Mouse (Mus musculus) C2C12 (cell line): ENCODE measurements around the gene Slc17a2. TPM values are rescaled to one million over a fixed set of nuclear protein-coding genes. Genes with fewer than 3 reads are reported as not detected.

ENCODE experiments used
- H3K27me3 ChIP-seq: one replicate; pipeline ENCODE4 v1.6.1; 2011; ENCODE audit not compliant: control insufficient read depth, insufficient read depth, insufficient read length
- H3K36me3 ChIP-seq: one replicate; pipeline ENCODE4 v1.6.1; 2011; ENCODE audit not compliant: control insufficient read depth, insufficient read depth
- H3K4me3 ChIP-seq: one replicate; pipeline ENCODE4 v1.5.1; 2011; ENCODE audit warnings: mild to moderate bottlenecking, control low read depth; ENCODE audit not compliant: poor library complexity, insufficient read depth, severe bottlenecking
- H3K79me2 ChIP-seq: one replicate; pipeline ENCODE4 v1.6.1; 2011; ENCODE audit not compliant: control insufficient read depth, insufficient read depth
- H3K79me3 ChIP-seq: one replicate; pipeline ENCODE4 v1.6.1; 2011; ENCODE audit warnings: low read depth, control low read depth
- H3ac ChIP-seq: one replicate; pipeline ENCODE3; 2011; ENCODE audit warnings: low read depth; ENCODE audit not compliant: control insufficient read depth, insufficient read length
- CEBPB ChIP-seq: IDR thresholded peaks from one replicate; pipeline ENCODE4 v1.6.1; 2011; ENCODE audit warnings: low read depth, mild to moderate bottlenecking, control low read depth, moderate library complexity
- CTCF ChIP-seq: IDR thresholded peaks from one replicate; pipeline ENCODE4 v1.5.1; 2011; ENCODE audit not compliant: control insufficient read depth, insufficient read depth, insufficient read length
- FOSL1 ChIP-seq: IDR thresholded peaks from one replicate; pipeline ENCODE4 v1.8.0; 2011; ENCODE audit warnings: mild to moderate bottlenecking, low read length; ENCODE audit not compliant: poor library complexity, insufficient read depth, severe bottlenecking
- MAX ChIP-seq: IDR thresholded peaks from one replicate; pipeline ENCODE4 v1.6.1; 2011; ENCODE audit warnings: mild to moderate bottlenecking, control low read depth
- MYOD1 ChIP-seq: IDR thresholded peaks from one replicate; pipeline ENCODE4 v1.6.1; 2011; ENCODE audit warnings: low read depth; ENCODE audit not compliant: control insufficient read depth, insufficient read length
- MYOG ChIP-seq: IDR thresholded peaks from one replicate; pipeline ENCODE4 v1.6.1; 2011; ENCODE audit not compliant: control insufficient read depth, insufficient read length; ENCODE audit errors: extremely low read depth
- USF1 ChIP-seq: IDR thresholded peaks from one replicate; pipeline ENCODE4 v1.6.1; 2011; ENCODE audit warnings: low read depth, mild to moderate bottlenecking, control low read depth, moderate library complexity
- polyA plus RNA-seq: library from polyadenylated mRNA; unstranded; fragments of >200 nt; fragmentation: generic; extraction: Trizol; gene quantifications from one replicate; pipeline ENCODE4 v1.2.1, GENCODE M21; 2012; ENCODE audit warnings: missing spikeins

Gene Slc17a2
- polyA plus RNA-seq, 1 experiment, result not detected

DNA sequence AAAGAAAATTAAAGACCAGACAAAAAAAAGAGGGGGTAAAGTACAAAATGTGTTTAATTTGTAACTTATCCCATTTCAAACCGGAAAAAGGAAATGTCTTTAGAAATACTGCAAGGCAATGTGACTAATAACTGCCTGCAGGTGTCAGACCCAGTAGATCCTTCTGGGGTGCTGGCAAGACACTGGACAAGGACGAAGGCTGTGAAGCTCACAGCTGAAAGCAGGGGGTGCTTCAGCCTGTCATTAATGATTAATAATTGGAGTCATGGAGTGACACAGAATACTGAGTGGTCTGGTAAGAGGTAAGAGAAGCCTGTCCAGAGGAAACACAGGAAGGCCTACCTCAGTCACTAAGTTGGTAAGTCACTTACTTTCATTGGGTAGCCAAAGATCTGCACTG, 32.5 kb downstream of the Slc17a2 start, which contains the start of gene Slc17a3:
Slc17a3 (plus strand) TSS at position 127 of the 400 bp plus-strand sequence.
- no peak within 1 kb of the TSS for H3ac ChIP-seq
- no peaks in the 10 kb centered on the region for H3K79me3 ChIP-seq
- TF ChIP-seq CTCF (no peak), MAX (no peak), CEBPB (no peak), MYOD1 (no peak), FOSL1 (no peak), USF1 (no peak), MYOG (no peak)
- H3K27me3 ChIP-seq, result peaks cover 11% of the 10 kb centered on the region
- H3K4me3 ChIP-seq, result no peak within 1 kb of the TSS
- no peaks in the 10 kb centered on the region for H3K79me2 ChIP-seq
- no peaks in the 10 kb centered on the region for H3K36me3 ChIP-seq

DNA sequence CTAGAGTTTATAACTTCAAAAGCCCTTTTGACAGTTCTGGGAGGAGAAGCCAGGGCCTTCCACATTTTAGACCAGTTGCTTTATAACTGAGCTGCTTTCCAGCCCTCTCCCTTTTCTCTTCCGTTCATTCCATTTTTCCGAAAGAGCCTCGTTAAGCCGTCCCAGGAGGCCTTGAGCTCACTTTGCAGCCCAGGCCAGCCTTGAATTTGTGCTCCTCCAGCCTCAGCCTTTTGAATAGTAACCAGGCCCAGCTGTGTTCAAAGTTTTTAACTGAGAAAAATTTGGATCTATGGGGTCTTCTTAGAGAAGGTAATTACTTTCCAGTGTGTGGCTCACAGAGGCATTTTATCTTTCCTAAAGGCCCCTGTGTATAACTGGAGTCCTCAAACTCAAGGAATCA, 39.1 kb downstream of the Slc17a2 start:
- Histone ChIP-seq H3K27me3 (peaks cover 6% of the 10 kb centered on the region), H3ac (no peak overlapping the region), H3K4me3 (no peak overlapping the region), H3K36me3 (no peaks in the 10 kb centered on the region), H3K79me2 (no peaks in the 10 kb centered on the region), H3K79me3 (no peaks in the 10 kb centered on the region)
- no peak for TF ChIP-seq MYOD1

DNA sequence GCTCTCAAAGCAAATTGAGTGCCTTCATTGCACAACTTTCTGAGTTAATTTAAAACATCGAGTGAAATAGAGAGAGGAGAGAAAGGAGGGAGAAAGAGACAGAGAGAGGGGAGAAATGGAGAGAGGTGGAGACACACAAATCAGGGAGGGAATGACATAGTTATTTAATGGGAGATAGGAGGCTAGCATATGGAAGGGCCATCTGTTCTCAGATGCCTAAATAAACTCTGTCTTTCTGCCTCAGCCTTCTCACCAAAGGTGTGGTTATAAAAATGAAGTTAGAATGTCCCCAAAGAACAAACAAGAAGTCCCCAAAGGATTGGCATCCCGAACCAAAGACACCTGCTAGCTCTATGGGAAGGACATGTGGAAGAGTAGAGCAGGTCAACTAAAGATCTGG, 42.5 kb downstream of the Slc17a2 start:
- no peaks in the 10 kb centered on the region for H3K79me3 ChIP-seq
- TF ChIP-seq MYOD1, result no peak
- TF ChIP-seq USF1, result no peak
- no peak for TF ChIP-seq FOSL1
- TF ChIP-seq MYOG, result no peak
- TF ChIP-seq CTCF, result no peak
- TF ChIP-seq MAX, result no peak
- no peak overlapping the region for H3ac ChIP-seq
- no peak overlapping the region for H3K4me3 ChIP-seq
- no peaks in the 10 kb centered on the region for H3K79me2 ChIP-seq
- no peaks in the 10 kb centered on the region for H3K27me3 ChIP-seq
- no peaks in the 10 kb centered on the region for H3K36me3 ChIP-seq

DNA sequence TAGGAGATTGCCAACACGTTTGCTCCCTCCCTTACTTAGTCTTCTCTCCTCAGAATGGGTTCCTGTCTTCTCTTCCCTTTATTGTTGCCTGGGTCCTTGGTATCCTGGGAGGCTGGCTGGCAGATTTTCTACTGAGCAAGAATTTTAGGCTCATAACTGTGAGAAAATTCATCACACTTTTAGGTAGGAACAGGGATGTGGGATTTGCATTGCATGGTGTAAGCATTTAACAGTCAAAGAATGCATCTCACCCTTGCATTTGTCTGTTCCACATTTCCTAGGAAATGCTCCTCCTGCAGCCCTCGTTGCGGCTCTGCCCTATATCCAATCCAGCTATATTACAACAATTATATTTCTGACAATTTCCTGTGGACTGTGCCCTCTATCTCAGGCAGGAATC, 49.6 kb downstream of the Slc17a2 start:
- TF ChIP-seq CEBPB (no peak), CTCF (no peak), USF1 (no peak), FOSL1 (no peak)
- Histone ChIP-seq H3K27me3 (peaks cover 4% of the 10 kb centered on the region), H3K36me3 (no peaks in the 10 kb centered on the region), H3K79me2 (no peaks in the 10 kb centered on the region), H3K4me3 (no peak overlapping the region), H3K79me3 (no peaks in the 10 kb centered on the region), H3ac (no peak overlapping the region)

DNA sequence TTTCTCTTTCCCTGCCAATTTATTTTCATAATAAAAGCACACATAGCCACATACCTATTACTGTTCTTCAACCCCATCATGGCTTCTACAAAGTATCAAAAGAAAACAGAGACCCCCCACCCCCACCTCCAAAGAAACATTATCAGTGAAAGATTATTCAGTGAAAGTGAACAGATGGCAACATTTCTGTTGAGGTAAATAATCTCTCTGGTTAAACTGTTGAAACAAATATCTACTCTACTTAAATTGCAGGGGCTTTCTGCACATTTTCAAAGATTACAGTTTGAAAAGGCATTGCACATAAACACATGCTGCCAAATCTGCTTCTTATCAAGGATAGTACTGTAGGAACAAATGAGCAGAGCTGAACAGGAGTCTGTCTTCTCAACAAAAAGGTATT, 55.0 kb downstream of the Slc17a2 start:
- no peak overlapping the region for H3ac ChIP-seq
- H3K79me3 ChIP-seq, result no peaks in the 10 kb centered on the region
- H3K79me2 ChIP-seq, result no peaks in the 10 kb centered on the region
- H3K4me3 ChIP-seq, result no peak overlapping the region
- no peak for TF ChIP-seq CTCF
- no peaks in the 10 kb centered on the region for H3K36me3 ChIP-seq
- H3K27me3 ChIP-seq, result peaks cover 5% of the 10 kb centered on the region

DNA sequence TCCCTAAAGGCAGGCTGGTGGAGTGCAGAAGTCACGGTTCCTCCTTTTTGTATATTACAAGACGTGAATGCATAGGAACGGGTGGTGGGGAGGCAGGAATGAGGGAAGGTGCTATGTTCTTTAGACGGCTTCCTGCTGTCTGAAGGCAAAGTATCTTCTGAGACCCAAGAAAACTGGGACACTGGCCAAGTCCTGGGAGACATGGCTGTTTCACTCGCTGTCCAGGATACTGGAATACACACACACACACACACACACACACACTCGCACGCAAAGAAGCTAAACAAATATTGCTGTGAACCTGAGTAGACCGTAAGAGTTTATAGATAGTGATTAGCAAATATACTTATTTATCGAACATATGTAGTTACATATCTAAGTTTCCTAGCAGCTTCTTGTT, 57.9 kb downstream of the Slc17a2 start:
- no peaks in the 10 kb centered on the region for H3K79me3 ChIP-seq
- H3K27me3 ChIP-seq, result peaks cover 9% of the 10 kb centered on the region
- H3ac ChIP-seq, result no peak overlapping the region
- H3K36me3 ChIP-seq, result no peaks in the 10 kb centered on the region
- TF ChIP-seq CEBPB (no peak), MYOG (no peak)
- no peak overlapping the region for H3K4me3 ChIP-seq
- no peaks in the 10 kb centered on the region for H3K79me2 ChIP-seq

DNA sequence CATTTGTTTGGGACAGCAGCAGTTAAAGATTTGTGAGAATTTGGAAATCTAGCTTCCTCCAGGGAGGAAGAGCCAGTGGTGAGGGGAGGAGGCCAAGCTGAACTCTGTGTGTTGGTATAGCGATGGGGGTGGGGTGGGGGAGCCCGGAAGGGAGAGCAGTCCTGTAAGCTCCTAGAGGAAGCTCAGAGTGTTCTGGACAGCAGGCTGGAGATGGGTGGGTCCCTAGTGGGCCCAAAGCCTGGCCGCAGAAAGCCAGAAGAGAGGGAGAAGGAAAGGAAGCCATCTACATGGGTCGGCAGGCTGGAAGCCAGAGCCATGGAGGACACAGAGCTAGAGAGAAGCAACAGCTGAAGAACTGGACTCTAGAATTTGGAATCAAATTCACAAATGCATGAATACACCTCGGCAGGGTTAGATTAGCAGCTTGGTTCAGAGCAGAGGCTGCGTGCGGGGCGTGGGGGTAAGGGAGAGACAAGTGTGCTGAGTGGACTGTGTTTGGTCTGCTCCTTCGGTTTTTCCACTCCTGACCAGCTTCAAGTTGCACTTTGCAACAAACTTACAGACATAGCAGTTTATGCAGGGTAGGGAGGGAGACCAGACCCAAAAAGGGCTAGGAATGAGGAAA, 59.4 kb downstream of the Slc17a2 start:
- H3K36me3 ChIP-seq, result no peaks in the 10 kb centered on the region
- H3K79me2 ChIP-seq, result no peaks in the 10 kb centered on the region
- TF ChIP-seq CTCF (no peak), USF1 (no peak), MYOD1 (no peak), MYOG (no peak), FOSL1 (no peak), CEBPB (no peak), MAX (no peak)

More for the DNA sequence above, 59.4 kb downstream of the Slc17a2 start:
- Histone ChIP-seq H3K4me3 (no peak overlapping the region), H3ac (no peak overlapping the region), H3K79me3 (no peaks in the 10 kb centered on the region), H3K27me3 (peaks cover 11% of the 10 kb centered on the region)
